Mouse (Mus musculus) erythroblast, embryonic 14.5 days (primary cell): ENCODE results near the gene Tango6. TPM values are rescaled to one million over a fixed set of nuclear protein-coding genes. Genes with fewer than 3 reads are reported as not detected.
A peak's percentile ranks its signal among the peaks of the same experiment; 100 is the strongest.

Experiments used
- H3K27me3 ChIP-seq: 2 replicates; pipeline ENCODE4 v1.6.1; 2012; ENCODE audit warnings: inconsistent platforms; ENCODE audit not compliant: control insufficient read depth
- H3K36me3 ChIP-seq: 2 replicates; pipeline ENCODE4 v1.6.1; 2012; ENCODE audit warnings: mild to moderate bottlenecking, inconsistent platforms; ENCODE audit not compliant: control insufficient read depth
- H3K4me1 ChIP-seq: 2 replicates; pipeline ENCODE4 v1.6.1; 2012; ENCODE audit warnings: inconsistent platforms; ENCODE audit not compliant: control insufficient read depth
- H3K4me3 ChIP-seq: replicated peaks from 2 replicates; pipeline ENCODE3; 2012; ENCODE audit warnings: moderate library complexity, mild to moderate bottlenecking, inconsistent platforms
- H3K9me3 ChIP-seq: 2 replicates; pipeline ENCODE4 v1.6.1; 2012; ENCODE audit warnings: low read length, inconsistent platforms, mixed read lengths; ENCODE audit not compliant: control insufficient read depth
- GATA1 ChIP-seq: IDR thresholded peaks from 2 replicates; pipeline ENCODE4 v1.6.1; 2012; ENCODE audit warnings: low read length, inconsistent platforms, mixed read lengths
- TAL1 ChIP-seq: IDR thresholded peaks from 3 replicates; pipeline ENCODE4 v1.6.1; 2012; ENCODE audit warnings: low read length, inconsistent platforms, mixed read lengths
- polyA plus RNA-seq: library from polyadenylated mRNA; stranded (reverse); fragments of >175 nt; gene quantifications from 2 replicates; pipeline ENCODE4 v1.2.3, GENCODE M21; 2012

The Tango6 gene
- 0.05 and 0.09 TPM in 2 replicates for polyA plus RNA-seq

GRCm38 (mm10) chr8:106682971-106683668 is at the start of gene Tango6:
Tango6 (plus strand) TSS chr8:106683068.
- no peak for TF ChIP-seq TAL1
- TF ChIP-seq GATA1, result no peak
- peaks cover 12% of the 10 kb centered on the region for H3K4me1 ChIP-seq
- H3K27me3 ChIP-seq, result no peaks in the 10 kb centered on the region
- peak within 1 kb of the TSS; percentile 85 for H3K4me3 ChIP-seq
- no peaks in the 10 kb centered on the region for H3K36me3 ChIP-seq
- H3K9me3 ChIP-seq, result no peaks in the 10 kb centered on the region

DNA sequence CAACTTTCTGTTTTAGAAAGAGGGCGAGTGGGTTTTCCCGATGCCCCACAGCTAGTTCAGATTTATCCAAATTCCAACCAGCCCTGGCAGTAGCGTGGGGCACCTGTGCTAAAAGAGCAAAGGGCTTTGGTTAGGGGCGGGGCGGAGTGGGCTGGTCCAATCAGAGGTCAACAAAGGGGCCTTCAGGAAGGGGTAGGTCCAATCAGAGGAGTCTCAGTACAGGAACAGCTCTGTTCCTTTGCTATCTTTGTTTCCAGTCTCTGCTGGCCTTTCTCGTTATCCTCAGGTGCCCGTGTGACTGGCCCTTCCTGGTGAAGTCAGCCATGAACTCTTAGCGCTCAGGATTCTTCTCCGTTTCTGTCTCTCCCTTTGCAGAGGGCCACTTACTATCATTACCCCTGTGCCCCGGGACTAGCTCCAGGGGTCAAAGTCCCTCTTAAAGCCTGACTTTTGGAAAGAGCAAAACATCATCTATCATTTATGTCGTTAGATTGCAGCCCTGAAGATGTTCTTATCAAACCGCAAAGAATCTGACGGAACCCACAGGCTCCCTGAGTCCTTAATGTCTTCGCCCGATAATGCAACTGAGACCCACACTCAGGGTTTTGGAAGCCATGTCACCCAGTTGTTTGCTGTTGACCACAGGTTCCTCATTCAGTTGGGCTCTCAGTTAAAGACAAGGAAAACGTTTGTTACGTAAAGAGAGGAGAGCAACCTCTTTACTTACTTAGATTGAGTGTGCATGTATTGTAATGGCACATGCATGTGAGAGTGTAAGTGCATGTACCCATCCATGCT is 49.3 kb upstream of the Tango6 start:
- Histone ChIP-seq H3K4me1 (no peaks in the 10 kb centered on the region), H3K9me3 (no peaks in the 10 kb centered on the region), H3K36me3 (no peaks in the 10 kb centered on the region), H3K4me3 (no peak overlapping the region), H3K27me3 (no peaks in the 10 kb centered on the region)
- TF ChIP-seq TAL1, result no peak
- no peak for TF ChIP-seq GATA1

DNA sequence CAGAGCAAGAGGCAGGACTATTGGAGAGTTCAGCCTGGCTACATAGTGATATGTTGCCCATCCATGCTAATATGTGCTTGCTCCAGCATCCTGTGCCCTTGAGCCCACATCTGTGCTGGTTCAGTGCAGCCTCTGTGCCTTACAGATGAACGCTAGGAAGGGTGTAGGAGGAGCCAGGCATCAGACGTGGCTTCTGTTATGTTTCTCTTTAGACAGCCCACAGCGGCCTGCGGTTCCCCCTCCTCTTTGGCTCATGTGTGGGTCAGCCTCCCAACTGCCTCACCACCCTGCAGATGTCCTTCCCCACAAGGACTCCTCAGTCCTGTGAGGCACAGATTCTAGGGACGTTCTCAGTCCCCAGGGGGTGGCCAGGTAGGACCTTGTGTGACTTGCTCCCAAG is 47.6 kb upstream of the Tango6 start:
- Histone ChIP-seq H3K4me1 (no peaks in the 10 kb centered on the region), H3K4me3 (no peak overlapping the region), H3K9me3 (no peaks in the 10 kb centered on the region), H3K36me3 (no peaks in the 10 kb centered on the region), H3K27me3 (no peaks in the 10 kb centered on the region)
- TF ChIP-seq TAL1, result no peak
- TF ChIP-seq GATA1, result no peak

DNA sequence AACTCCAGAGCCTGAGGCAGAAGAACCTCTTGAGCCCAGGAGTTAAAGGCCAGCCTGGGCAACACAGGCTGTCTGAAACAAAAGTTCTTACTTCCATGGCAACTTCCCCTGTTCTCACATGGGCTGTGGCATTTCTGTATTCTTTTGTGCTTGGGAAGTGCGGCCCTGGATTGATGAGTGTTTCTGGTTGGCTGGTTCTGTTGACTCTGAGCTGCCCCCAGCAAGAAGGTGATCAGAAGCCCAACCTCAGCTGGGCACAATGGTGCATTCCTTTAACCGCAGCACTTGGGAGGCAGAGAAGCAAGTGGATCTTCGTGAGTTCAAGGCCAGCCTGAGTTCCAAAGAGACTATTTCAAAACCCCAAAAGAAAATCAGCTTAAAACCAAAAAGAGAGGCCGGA is 45.4 kb upstream of the Tango6 start:
- Histone ChIP-seq H3K4me3 (no peak overlapping the region), H3K4me1 (no peaks in the 10 kb centered on the region), H3K27me3 (no peaks in the 10 kb centered on the region), H3K36me3 (no peaks in the 10 kb centered on the region), H3K9me3 (no peaks in the 10 kb centered on the region)
- TF ChIP-seq GATA1 (no peak), TAL1 (no peak)

GRCm38 (mm10) chr8:106638768-106639295 is 44.0 kb upstream of the Tango6 start:
- H3K9me3 ChIP-seq, result no peaks in the 10 kb centered on the region
- H3K4me1 ChIP-seq, result no peaks in the 10 kb centered on the region
- no peaks in the 10 kb centered on the region for H3K36me3 ChIP-seq
- TF ChIP-seq GATA1 (no peak), TAL1 (no peak)
- no peaks in the 10 kb centered on the region for H3K27me3 ChIP-seq
- no peak overlapping the region for H3K4me3 ChIP-seq

GRCm38 (mm10) chr8:106640212-106640611 is 42.7 kb upstream of the Tango6 start:
- H3K4me3 ChIP-seq, result no peak overlapping the region
- H3K9me3 ChIP-seq, result no peaks in the 10 kb centered on the region
- no peaks in the 10 kb centered on the region for H3K4me1 ChIP-seq
- H3K27me3 ChIP-seq, result no peaks in the 10 kb centered on the region
- no peaks in the 10 kb centered on the region for H3K36me3 ChIP-seq
- TF ChIP-seq GATA1 (no peak), TAL1 (no peak)

DNA sequence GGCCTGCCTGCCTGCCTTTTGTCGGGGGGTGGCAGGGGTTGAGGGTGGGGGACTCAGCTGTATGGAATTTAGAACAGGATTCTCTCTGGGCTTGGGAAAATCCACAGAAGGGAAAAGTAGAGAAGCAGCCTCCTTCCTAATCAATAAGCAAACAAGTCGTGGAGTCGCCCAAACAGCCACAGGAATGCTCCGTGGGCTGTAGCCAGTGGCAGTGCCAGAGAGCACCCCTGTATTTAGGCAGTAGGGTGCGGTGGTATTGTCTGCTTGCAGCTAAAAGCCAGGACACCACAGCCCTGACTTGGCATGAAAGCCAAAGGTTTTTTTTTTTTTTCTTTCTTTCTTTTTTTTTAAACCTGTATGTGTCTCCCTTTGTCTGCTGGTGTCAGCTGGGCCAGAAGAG is 41.9 kb upstream of the Tango6 start:
- H3K9me3 ChIP-seq, result no peaks in the 10 kb centered on the region
- no peaks in the 10 kb centered on the region for H3K4me1 ChIP-seq
- TF ChIP-seq GATA1 (no peak), TAL1 (no peak)
- H3K4me3 ChIP-seq, result no peak overlapping the region
- H3K27me3 ChIP-seq, result no peaks in the 10 kb centered on the region
- no peaks in the 10 kb centered on the region for H3K36me3 ChIP-seq

DNA sequence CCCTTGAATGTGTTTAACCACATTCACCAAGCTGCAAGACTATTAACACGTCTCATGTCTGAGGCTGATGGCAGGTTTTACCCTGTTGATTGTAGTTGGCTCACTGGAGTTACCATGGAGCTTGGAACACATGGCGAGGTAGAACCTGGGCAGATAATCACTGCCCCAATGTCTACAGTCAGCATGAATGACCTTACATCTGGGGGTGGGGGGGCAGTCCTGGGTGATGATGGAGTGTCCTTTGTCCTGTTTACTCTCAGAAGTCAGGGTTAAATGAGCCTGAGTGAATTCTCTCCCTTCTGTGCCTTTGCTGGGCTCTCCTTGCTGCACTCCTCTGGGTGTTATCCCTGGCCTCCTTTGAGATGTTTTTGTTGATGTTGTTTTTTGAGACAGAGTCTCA is 40.7 kb upstream of the Tango6 start:
- no peak for TF ChIP-seq TAL1
- TF ChIP-seq GATA1, result no peak
- H3K4me1 ChIP-seq, result no peaks in the 10 kb centered on the region
- H3K4me3 ChIP-seq, result no peak overlapping the region
- H3K36me3 ChIP-seq, result no peaks in the 10 kb centered on the region
- no peaks in the 10 kb centered on the region for H3K9me3 ChIP-seq
- no peaks in the 10 kb centered on the region for H3K27me3 ChIP-seq

GRCm38 (mm10) chr8:106643100-106643499 is 39.8 kb upstream of the Tango6 start:
- H3K36me3 ChIP-seq, result no peaks in the 10 kb centered on the region
- no peaks in the 10 kb centered on the region for H3K27me3 ChIP-seq
- H3K4me1 ChIP-seq, result no peaks in the 10 kb centered on the region
- TF ChIP-seq TAL1, result no peak
- TF ChIP-seq GATA1, result no peak
- H3K4me3 ChIP-seq, result no peak overlapping the region
- H3K9me3 ChIP-seq, result no peaks in the 10 kb centered on the region
